Mouse (Mus musculus) spleen, adult 2 months (tissue): ENCODE data around the gene Prss8. TPM values are rescaled to one million over a fixed set of nuclear protein-coding genes. Genes with fewer than 3 reads are reported as not detected.

Source experiments
- DNase-seq, 2 experiments: peaks; one replicate each; pipeline versions ENCODE4 v3.0.0 to v3.0.0-alpha.2; 2012 to 2021; ENCODE audit warnings: low spot score in 2 of 2, low read depth in 1 of 2
- H3K27ac ChIP-seq: fragments of 200-500 bp; 2 replicates; pipeline ENCODE4 v1.5.1; 2012; ENCODE audit warnings: low read length, inconsistent platforms; ENCODE audit not compliant: insufficient read depth
- H3K27me3 ChIP-seq: fragments of 200-500 bp; 2 replicates; pipeline ENCODE4 v1.6.1; 2012; ENCODE audit warnings: mild to moderate bottlenecking, moderate library complexity, low read length, inconsistent platforms; ENCODE audit not compliant: control insufficient read depth, insufficient read depth
- H3K36me3 ChIP-seq: fragments of 200-500 bp; 2 replicates; pipeline ENCODE4 v1.6.1; 2012; ENCODE audit warnings: mild to moderate bottlenecking, low read length, inconsistent platforms; ENCODE audit not compliant: control insufficient read depth, insufficient read depth
- H3K4me1 ChIP-seq: fragments of 200-500 bp; 2 replicates; pipeline ENCODE4 v1.6.1; 2011; ENCODE audit warnings: inconsistent platforms; ENCODE audit not compliant: control insufficient read depth, insufficient read depth, insufficient read length
- H3K4me3 ChIP-seq: fragments of 200-500 bp; 2 replicates; pipeline ENCODE4 v1.5.1; 2011; ENCODE audit warnings: mild to moderate bottlenecking, inconsistent platforms; ENCODE audit not compliant: insufficient read depth, insufficient read length; ENCODE audit errors: extremely low read depth
- CTCF ChIP-seq: fragments of 200-500 bp; IDR thresholded peaks from 2 replicates; pipeline ENCODE4 v1.5.1; 2011; ENCODE audit warnings: mild to moderate bottlenecking, inconsistent platforms; ENCODE audit not compliant: insufficient read depth, insufficient read length, insufficient replicate concordance; ENCODE audit errors: extremely low read depth
- POLR2A ChIP-seq: fragments of 200-500 bp; IDR thresholded peaks from 2 replicates; pipeline ENCODE4 v1.6.1; 2011; ENCODE audit warnings: low read depth, low read length, inconsistent platforms
- WGBS: fragments of 180-500 bp; shearing (Covaris S2); methylation state at CpG from one replicate; pipeline ENCODE4 v1.1.7; 2018; 5-methylcytosine and 5-hydroxymethylcytosine counted together
- polyA plus RNA-seq: library from polyadenylated mRNA; depleted of rRNA; stranded (reverse); fragments of >200 nt; gene quantifications from 2 replicates; pipeline ENCODE4 v1.2.3, GENCODE M21; 2012

The Prss8 gene
- polyA plus RNA-seq, 1 experiment: 3.7 TPM

GRCm38 (mm10) chr7:127895442-127895841, 34.5 kb downstream of the Prss8 start, which contains the start of the genes Gm21974 and Vkorc1:
Gm21974 (minus strand) TSS chr7:127895454.
Vkorc1 (minus strand) TSS chr7:127895617.
- Histone ChIP-seq H3K27me3 (no peaks in the 10 kb centered on the region), H3K4me3 (peak within 1 kb of the TSS; percentile 57), H3K4me1 (peaks cover 2% of the 10 kb centered on the region; the same call in 1 of the 2 replicates), H3K27ac (peak within 1 kb of the TSS; percentile 30), H3K36me3 (no peaks in the 10 kb centered on the region; the same call in 1 of the 2 replicates)
- TF ChIP-seq CTCF (0 out of 2 replicates have a peak, but pooled peaks have one; percentile 11), POLR2A (no peak)
- WGBS: under 1% methylated on average over 26 of the region's 26 CpGs
- peak; percentile 64 to 87 for DNase-seq

DNA sequence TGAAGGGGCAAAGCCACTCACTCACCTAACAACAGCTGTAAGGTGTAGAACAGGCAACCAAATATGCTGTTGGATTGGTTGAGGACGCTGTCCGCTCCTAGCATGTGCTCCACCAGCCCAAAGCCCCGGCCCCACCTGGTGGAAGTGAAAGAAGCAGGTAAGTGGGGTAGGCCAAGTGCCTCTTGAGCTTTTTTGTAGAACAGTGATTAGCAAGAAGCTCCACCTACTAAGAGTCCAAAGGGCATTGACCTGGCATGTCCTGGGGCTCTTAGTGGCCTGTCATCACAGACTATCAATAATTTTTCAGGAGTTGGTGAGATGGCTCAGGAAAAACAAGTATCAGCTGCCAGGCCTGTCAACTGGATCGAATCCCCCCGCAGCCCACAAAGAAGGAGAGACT, 35.4 kb downstream of the Prss8 start:
- Histone ChIP-seq H3K4me1 (peaks cover 2% of the 10 kb centered on the region; the same call in 1 of the 2 replicates), H3K27me3 (no peaks in the 10 kb centered on the region), H3K36me3 (no peaks in the 10 kb centered on the region; the same call in 1 of the 2 replicates), H3K4me3 (no peak overlapping the region), H3K27ac (no peak overlapping the region)
- no peak for DNase-seq
- TF ChIP-seq CTCF (no peak), POLR2A (no peak)
- 76% methylated on average over 5 of the region's 5 CpGs for WGBS

- 77% methylated on average over 4 of the region's 4 CpGs for WGBS
- no peak for TF ChIP-seq CTCF
- no peak for TF ChIP-seq POLR2A
- Histone ChIP-seq H3K4me3 (no peak within 1 kb of the TSS), H3K27me3 (no peaks in the 10 kb centered on the region), H3K27ac (no peak within 1 kb of the TSS), H3K4me1 (no peaks in the 10 kb centered on the region; the same call in 1 of the 2 replicates), H3K36me3 (peaks cover 17% of the 10 kb centered on the region)
- no peak for DNase-seq
Observed at GRCm38 (mm10) chr7:127890798-127891197, 39.1 kb downstream of the Prss8 start, which contains the start of gene Prss53. Prss53 (minus strand) TSS chr7:127890970.

GRCm38 (mm10) chr7:127888821-127889220, 41.1 kb downstream of the Prss8 start:
- H3K27ac ChIP-seq: no peak overlapping the region
- no peaks in the 10 kb centered on the region for H3K27me3 ChIP-seq
- WGBS: 50% methylated on average over 3 of the region's 3 CpGs
- no peak overlapping the region for H3K4me3 ChIP-seq
- no peak for DNase-seq
- TF ChIP-seq CTCF (no peak), POLR2A (no peak)
- peaks cover 1% of the 10 kb centered on the region; the same call in 1 of the 2 replicates for H3K4me1 ChIP-seq
- H3K36me3 ChIP-seq: peaks cover 19% of the 10 kb centered on the region

GRCm38 (mm10) chr7:127887781-127888180, 42.1 kb downstream of the Prss8 start:
- 84% methylated on average over 3 of the region's 3 CpGs for WGBS
- peaks cover 26% of the 10 kb centered on the region for H3K36me3 ChIP-seq
- no peak overlapping the region for H3K27ac ChIP-seq
- no peak for TF ChIP-seq CTCF
- no peak for TF ChIP-seq POLR2A
- H3K4me1 ChIP-seq: peaks cover 3% of the 10 kb centered on the region; the same call in 1 of the 2 replicates
- no peaks in the 10 kb centered on the region for H3K27me3 ChIP-seq
- DNase-seq: no peak
- H3K4me3 ChIP-seq: no peak overlapping the region

GRCm38 (mm10) chr7:127887191-127887590, 42.7 kb downstream of the Prss8 start:
- Histone ChIP-seq H3K4me1 (peaks cover 3% of the 10 kb centered on the region; the same call in 1 of the 2 replicates), H3K27ac (no peak overlapping the region), H3K27me3 (no peaks in the 10 kb centered on the region), H3K36me3 (peaks cover 32% of the 10 kb centered on the region), H3K4me3 (no peak overlapping the region)
- WGBS: 90% methylated on average over 8 of the region's 8 CpGs
- TF ChIP-seq CTCF (no peak), POLR2A (no peak)
- DNase-seq: no peak

- H3K4me1 ChIP-seq: peaks cover 3% of the 10 kb centered on the region; the same call in 1 of the 2 replicates
- no peak overlapping the region for H3K4me3 ChIP-seq
- WGBS: 94% methylated on average over 6 of the region's 6 CpGs
- peaks cover 36% of the 10 kb centered on the region for H3K36me3 ChIP-seq
- DNase-seq: no peak
- H3K27ac ChIP-seq: no peak overlapping the region
- no peak for TF ChIP-seq CTCF
- TF ChIP-seq POLR2A: no peak
- no peaks in the 10 kb centered on the region for H3K27me3 ChIP-seq
Observed at GRCm38 (mm10) chr7:127886551-127886950, 43.4 kb downstream of the Prss8 start.

DNA sequence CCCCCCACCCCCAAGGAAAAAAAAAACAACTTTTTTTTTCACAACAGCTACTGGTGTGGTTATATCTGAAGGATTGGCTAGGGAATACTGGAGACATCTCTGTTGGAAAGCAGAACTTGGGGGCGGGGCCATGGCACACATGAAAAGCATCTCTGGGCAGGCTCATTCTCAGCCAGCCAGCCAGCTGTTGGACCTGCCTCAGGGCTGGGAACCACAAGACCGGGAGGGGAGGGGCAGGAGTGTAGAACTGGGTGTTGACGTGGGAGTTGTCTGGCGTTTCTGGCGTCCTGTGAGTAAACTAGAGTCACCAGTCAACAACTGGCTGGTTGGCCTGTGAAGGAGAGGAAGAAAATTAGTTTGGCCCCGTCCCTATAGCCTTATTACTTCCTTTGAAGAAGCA, 44.0 kb downstream of the Prss8 start:
- TF ChIP-seq CTCF: no peak
- peaks cover 3% of the 10 kb centered on the region; the same call in 1 of the 2 replicates for H3K4me1 ChIP-seq
- WGBS: 57% methylated on average over 6 of the region's 6 CpGs
- no peak overlapping the region for H3K27ac ChIP-seq
- H3K4me3 ChIP-seq: no peak overlapping the region
- H3K36me3 ChIP-seq: peaks cover 40% of the 10 kb centered on the region
- H3K27me3 ChIP-seq: no peaks in the 10 kb centered on the region
- no peak for DNase-seq
